Mouse (Mus musculus) ES-E14 (cell line): ENCODE measurements around the gene St7. TPM values are rescaled to one million over a fixed set of nuclear protein-coding genes. Genes with fewer than 3 reads are reported as not detected.

Experiments
- DNase-seq: peaks from one replicate; pipeline ENCODE4 v3.0.0-alpha.2; 2013; ENCODE audit warnings: low read depth, low spot score
- H3K27ac ChIP-seq: 2 replicates; pipeline ENCODE4 v1.5.1; 2012; ENCODE audit warnings: low read depth, mild to moderate bottlenecking, low read length, moderate library complexity, mixed read lengths; ENCODE audit not compliant: poor library complexity, insufficient read depth, severe bottlenecking
- H3K36me3 ChIP-seq: 2 replicates; pipeline ENCODE4 v1.6.1; 2012; ENCODE audit warnings: mild to moderate bottlenecking, low read length, moderate library complexity, mixed read lengths; ENCODE audit not compliant: control insufficient read depth, poor library complexity, insufficient read depth, severe bottlenecking
- H3K4me1 ChIP-seq, 2 experiments: fragments of 150-350 bp in 1 of 2; sonication (generic) in 1 of 2; 2 replicates each; pipeline ENCODE4 v1.6.1; 2012; ENCODE audit warnings: low read length in 2 of 2, mild to moderate bottlenecking in 1 of 2, mixed read lengths in 1 of 2; ENCODE audit not compliant: control insufficient read depth in 2 of 2, insufficient read depth in 2 of 2, poor library complexity in 1 of 2
- H3K4me3 ChIP-seq, 2 experiments: fragments of 150-350 bp in 1 of 2; sonication (generic) in 1 of 2; 2 replicates each; pipeline ENCODE4 v1.5.1; 2012; ENCODE audit warnings: low read length in 2 of 2, low read depth in 1 of 2, mild to moderate bottlenecking in 1 of 2, mixed read lengths in 1 of 2; ENCODE audit not compliant: insufficient read depth in 1 of 2, poor library complexity in 1 of 2, severe bottlenecking in 1 of 2
- H3K9ac ChIP-seq: 2 replicates; pipeline ENCODE4 v1.6.1; 2012; ENCODE audit warnings: low read depth, mild to moderate bottlenecking, low read length, mixed read lengths; ENCODE audit not compliant: poor library complexity, insufficient read depth, severe bottlenecking
- H3K9me3 ChIP-seq: fragments of 150-350 bp; sonication (generic); 2 replicates; pipeline ENCODE4 v1.6.1; 2012; ENCODE audit warnings: low read depth, mild to moderate bottlenecking, low read length; ENCODE audit not compliant: control insufficient read depth, insufficient read depth
- CHD2 ChIP-seq: IDR thresholded peaks from 2 replicates; pipeline ENCODE4 v1.6.1; 2014; ENCODE audit warnings: mild to moderate bottlenecking, low read depth, low read length, inconsistent platforms
- HCFC1 ChIP-seq: IDR thresholded peaks from 2 replicates; pipeline ENCODE4 v1.6.1; 2012; ENCODE audit warnings: low read length, inconsistent platforms, borderline replicate concordance; ENCODE audit not compliant: insufficient read depth
- MAFK ChIP-seq: IDR thresholded peaks from 2 replicates; pipeline ENCODE4 v1.6.1; 2014; ENCODE audit warnings: mild to moderate bottlenecking, low read depth, low read length, inconsistent platforms; ENCODE audit not compliant: insufficient read depth
- ZC3H11A ChIP-seq: IDR thresholded peaks from 2 replicates; pipeline ENCODE4 v1.6.1; 2012; ENCODE audit warnings: low read depth, mild to moderate bottlenecking, inconsistent platforms, low read length, borderline replicate concordance
- ZNF384 ChIP-seq: IDR thresholded peaks from 2 replicates; pipeline ENCODE4 v1.6.1; 2012; ENCODE audit warnings: low read depth, low read length, inconsistent platforms
- in situ Hi-C, 2 experiments: fragments of 600-800 bp; cut with MboI; formaldehyde crosslinking; loops; one replicate each; pipeline ENCODE4 v1.15.1; 2025; ENCODE audit warnings: low sequenced_read_pairs in 2 of 2, inconsistent platforms in 1 of 2; ENCODE audit not compliant: unreplicated experiment in 2 of 2
- total RNA-seq: library from RNA; depleted of rRNA; stranded (reverse); fragments of 300-350 nt; gene quantifications from 2 replicates; pipeline ENCODE4 v1.2.3, GENCODE M21; 2012

Gene St7
- total RNA-seq, 1 experiment: 4.2 TPM

GRCm38 (mm10) chr6:17785248-17785647, 92.5 kb downstream of the St7 start:
- Histone ChIP-seq H3K36me3 (no peaks in the 10 kb centered on the region), H3K4me3 (no peak overlapping the region), H3K4me1 (no peaks in the 10 kb centered on the region), H3K9ac (no peak overlapping the region), H3K27ac (no peak overlapping the region), H3K9me3 (no peaks in the 10 kb centered on the region)
- TF ChIP-seq HCFC1 (no peak), ZNF384 (no peak), MAFK (no peak), CHD2 (no peak), ZC3H11A (no peak)
- DNase-seq: no peak
- in situ Hi-C loops: no loop called here

GRCm38 (mm10) chr6:17787810-17788209, 95.1 kb downstream of the St7 start:
- Histone ChIP-seq H3K9ac (no peak overlapping the region), H3K4me3 (no peak overlapping the region), H3K4me1 (no peaks in the 10 kb centered on the region), H3K9me3 (no peaks in the 10 kb centered on the region), H3K27ac (no peak overlapping the region), H3K36me3 (no peaks in the 10 kb centered on the region)
- TF ChIP-seq CHD2 (no peak), MAFK (no peak)
- in situ Hi-C loops: no loop called here
- no peak for DNase-seq

- Histone ChIP-seq H3K27ac (no peak overlapping the region), H3K9me3 (no peaks in the 10 kb centered on the region), H3K9ac (no peak overlapping the region), H3K36me3 (no peaks in the 10 kb centered on the region), H3K4me1 (no peaks in the 10 kb centered on the region), H3K4me3 (no peak overlapping the region)
- TF ChIP-seq HCFC1 (no peak), ZC3H11A (no peak), MAFK (no peak), CHD2 (no peak), ZNF384 (no peak)
- DNase-seq: no peak
- in situ Hi-C loops: no loop called here
These were observed 97.5 kb downstream of the St7 start for GRCm38 (mm10) chr6:17790251-17790650.

GRCm38 (mm10) chr6:17793471-17793870, 100.7 kb downstream of the St7 start:
- in situ Hi-C loops: no loop called here
- Histone ChIP-seq H3K4me1 (no peaks in the 10 kb centered on the region), H3K9ac (no peak overlapping the region), H3K27ac (no peak overlapping the region), H3K9me3 (no peaks in the 10 kb centered on the region), H3K36me3 (no peaks in the 10 kb centered on the region), H3K4me3 (no peak overlapping the region)
- DNase-seq: no peak
- TF ChIP-seq CHD2 (no peak), MAFK (0 out of 2 replicates have a peak, but pooled peaks have one; percentile 17)

- Histone ChIP-seq H3K27ac (no peak overlapping the region), H3K9me3 (no peaks in the 10 kb centered on the region), H3K36me3 (no peaks in the 10 kb centered on the region), H3K4me1 (no peaks in the 10 kb centered on the region), H3K4me3 (no peak overlapping the region), H3K9ac (no peak overlapping the region)
- DNase-seq: no peak
- in situ Hi-C loops: no loop called here
- TF ChIP-seq MAFK (no peak), ZC3H11A (no peak), ZNF384 (no peak), HCFC1 (no peak), CHD2 (no peak)
These were observed 104.6 kb downstream of the St7 start for GRCm38 (mm10) chr6:17797271-17797713.
